Mouse (Mus musculus): Measurements from ENCODE around the gene Btbd9. TPM values are rescaled to one million over a fixed set of nuclear protein-coding genes. Genes with fewer than 3 reads are reported as not detected.

Btbd9 gene
- polyA plus RNA-seq, 1 experiment: 21.3 TPM

DNA sequence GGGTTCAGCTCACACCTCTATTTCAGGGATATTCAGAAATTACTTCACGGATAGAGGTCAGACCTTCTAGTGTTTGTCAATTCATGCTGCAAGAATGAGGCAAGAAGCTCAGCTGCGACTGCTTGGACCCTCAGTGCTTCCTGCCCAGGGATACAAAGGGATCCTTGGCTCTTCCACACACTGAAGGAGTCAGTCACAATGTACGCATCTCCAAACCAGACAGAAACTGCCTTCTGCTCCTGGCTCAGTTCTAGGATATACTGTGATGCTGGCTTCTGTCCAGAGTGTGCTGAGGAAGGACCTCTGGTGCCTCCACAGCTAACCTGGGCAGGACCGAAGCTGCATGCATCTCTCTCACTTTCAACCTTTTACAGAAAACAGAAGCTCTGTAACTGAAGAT is 187.5 kb downstream of the Btbd9 start:
- TF ChIP-seq POLR2AphosphoS2 (IDR thresholded peaks at IDR 0.05; ENCODE audit: insufficient read length, low read depth): no peak
- no peak for TF ChIP-seq SRF (IDR thresholded peaks at IDR 0.05; ENCODE audit: control insufficient read depth, insufficient read length, low read depth)
- no peak for TF ChIP-seq TCF12 (IDR thresholded peaks at IDR 0.05; ENCODE audit: insufficient read depth, poor library complexity, severe bottlenecking)
- no peak for TF ChIP-seq TCF3 (IDR thresholded peaks at IDR 0.05; ENCODE audit: insufficient read length, low read depth)
- TF ChIP-seq MAX (IDR thresholded peaks at IDR 0.05; ENCODE audit: low read depth): no peak
- no peak for TF ChIP-seq MYOD1 (IDR thresholded peaks at IDR 0.05; ENCODE audit: control insufficient read depth in 1 of 3, insufficient read length in 2 of 3, low read depth in 2 of 3)
- H3K36me3 ChIP-seq (ENCODE audit: control insufficient read depth, insufficient read depth): no peaks in the 10 kb centered on the region
- no peak overlapping the region for H3ac ChIP-seq (ENCODE audit: control insufficient read depth, insufficient read length)
- H3K4me3 ChIP-seq: no peak overlapping the region
- H3K79me2 ChIP-seq (ENCODE audit: control insufficient read depth, insufficient read depth): no peaks in the 10 kb centered on the region
- no peaks in the 10 kb centered on the region for H3K27me3 ChIP-seq (ENCODE audit: control insufficient read depth, insufficient read depth, insufficient read length)
- no peak overlapping the region for H3K4me2 ChIP-seq (ENCODE audit: low read depth)

DNA sequence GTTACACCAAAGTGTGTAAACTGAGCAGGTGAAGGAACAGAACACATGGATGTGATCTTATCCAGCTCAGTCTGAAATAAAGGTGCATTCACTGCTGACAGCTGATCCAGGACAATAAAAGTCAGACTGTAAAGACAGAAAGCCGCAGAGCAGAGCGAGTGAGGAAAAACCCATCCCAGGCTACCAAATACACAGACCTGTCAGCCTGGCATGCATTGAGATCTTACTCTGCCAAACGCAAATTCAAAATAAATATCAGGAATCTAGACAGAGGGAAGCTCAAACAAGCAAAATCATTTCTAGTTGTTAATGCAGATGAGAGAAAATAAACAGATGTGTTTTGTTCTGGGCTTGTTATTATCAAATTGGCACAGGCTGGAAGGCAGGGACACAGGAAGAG is 187.9 kb downstream of the Btbd9 start:
- no peaks in the 10 kb centered on the region for H3K36me3 ChIP-seq (ENCODE audit: control insufficient read depth, insufficient read depth)
- H3K27me3 ChIP-seq (ENCODE audit: control insufficient read depth, insufficient read depth, insufficient read length): no peaks in the 10 kb centered on the region
- no peak overlapping the region for H3ac ChIP-seq (ENCODE audit: control insufficient read depth, insufficient read length)
- no peak overlapping the region for H3K4me2 ChIP-seq (ENCODE audit: low read depth)
- no peak overlapping the region for H3K4me3 ChIP-seq
- TF ChIP-seq TCF12 (IDR thresholded peaks at IDR 0.05; ENCODE audit: insufficient read depth, poor library complexity, severe bottlenecking): no peak
- no peak for TF ChIP-seq POLR2AphosphoS2 (IDR thresholded peaks at IDR 0.05; ENCODE audit: insufficient read length, low read depth)
- TF ChIP-seq MAX (IDR thresholded peaks at IDR 0.05; ENCODE audit: low read depth): no peak
- no peak for TF ChIP-seq MYOG (IDR thresholded peaks at IDR 0.05; ENCODE audit: control insufficient read depth in 1 of 3, insufficient read depth in 1 of 3, insufficient read length in 2 of 3, low read depth in 2 of 3)
- TF ChIP-seq E2F4 (IDR thresholded peaks at IDR 0.05; ENCODE audit: insufficient read depth): no peak
- TF ChIP-seq REST (IDR thresholded peaks at IDR 0.05; ENCODE audit: insufficient read depth, insufficient read length): no peak
- no peak for TF ChIP-seq MYOD1 (IDR thresholded peaks at IDR 0.05; ENCODE audit: control insufficient read depth in 1 of 3, insufficient read length in 2 of 3, low read depth in 2 of 3)
- TF ChIP-seq TCF3 (IDR thresholded peaks at IDR 0.05; ENCODE audit: insufficient read length, low read depth): no peak
- no peak for TF ChIP-seq USF1 (IDR thresholded peaks at IDR 0.05; ENCODE audit: low read depth)
- TF ChIP-seq POLR2A (IDR thresholded peaks at IDR 0.05; ENCODE audit: insufficient read length, low read depth): no peak
- TF ChIP-seq CEBPB (IDR thresholded peaks at IDR 0.05; ENCODE audit: insufficient read depth, poor library complexity, severe bottlenecking): no peak
- no peak for TF ChIP-seq SRF (IDR thresholded peaks at IDR 0.05; ENCODE audit: control insufficient read depth, insufficient read length, low read depth)
- no peaks in the 10 kb centered on the region for H3K79me2 ChIP-seq (ENCODE audit: control insufficient read depth, insufficient read depth)

DNA sequence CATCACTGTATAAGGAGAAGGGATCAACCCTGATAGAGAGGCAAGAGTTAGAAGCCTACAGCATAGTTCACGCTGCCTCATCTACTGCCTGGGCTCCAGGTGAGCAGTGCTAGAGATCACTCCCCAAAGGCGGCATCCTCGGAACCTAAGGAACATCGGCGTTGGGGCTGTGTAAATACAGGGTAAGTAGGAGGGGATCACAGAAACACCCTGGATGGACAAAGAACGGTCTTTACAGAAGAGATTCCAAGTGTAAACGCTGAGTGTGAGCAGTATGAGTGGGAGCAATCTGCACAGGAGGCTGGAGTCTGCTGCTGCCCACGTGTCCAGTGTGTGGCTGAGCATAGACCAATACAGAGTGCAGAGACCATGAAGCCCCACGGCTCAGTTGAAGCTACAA is 190.0 kb downstream of the Btbd9 start:
- Histone ChIP-seq H3K4me3 (no peak overlapping the region), H3K27me3 (ENCODE audit: control insufficient read depth, insufficient read depth, insufficient read length) (no peaks in the 10 kb centered on the region), H3K4me2 (ENCODE audit: low read depth) (no peak overlapping the region), H3K79me2 (ENCODE audit: control insufficient read depth, insufficient read depth) (no peaks in the 10 kb centered on the region), H3ac (ENCODE audit: control insufficient read depth, insufficient read length) (no peak overlapping the region), H3K36me3 (ENCODE audit: control insufficient read depth, insufficient read depth) (no peaks in the 10 kb centered on the region)
- no peak for TF ChIP-seq USF1 (IDR thresholded peaks at IDR 0.05; ENCODE audit: low read depth)

DNA sequence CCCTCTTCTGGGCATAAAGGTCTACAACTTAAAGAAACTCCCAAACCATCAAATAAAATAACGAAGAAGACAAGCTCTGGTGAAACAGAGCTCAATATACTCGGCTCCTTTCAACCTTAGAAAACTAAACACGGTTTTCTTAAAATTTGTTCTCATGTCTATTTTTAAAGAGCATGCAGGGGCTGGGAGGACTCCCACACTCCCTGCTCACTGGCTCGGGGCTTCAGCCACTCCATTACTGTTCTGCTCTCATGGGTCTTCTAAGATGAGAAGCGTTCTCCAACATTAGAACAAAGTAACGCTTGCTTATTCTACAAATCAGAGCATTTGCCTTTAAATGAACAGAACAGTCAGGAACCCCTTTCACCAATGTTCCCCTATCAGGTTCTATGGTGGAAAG is 192.6 kb downstream of the Btbd9 start:
- TF ChIP-seq POLR2AphosphoS2 (IDR thresholded peaks at IDR 0.05; ENCODE audit: insufficient read length, low read depth): no peak
- TF ChIP-seq SRF (IDR thresholded peaks at IDR 0.05; ENCODE audit: control insufficient read depth, insufficient read length, low read depth): no peak
- no peak for TF ChIP-seq REST (IDR thresholded peaks at IDR 0.05; ENCODE audit: insufficient read depth, insufficient read length)
- TF ChIP-seq TCF12 (IDR thresholded peaks at IDR 0.05; ENCODE audit: insufficient read depth, poor library complexity, severe bottlenecking): no peak
- TF ChIP-seq TCF3 (IDR thresholded peaks at IDR 0.05; ENCODE audit: insufficient read length, low read depth): no peak
- TF ChIP-seq MYOD1 (IDR thresholded peaks at IDR 0.05; ENCODE audit: control insufficient read depth in 1 of 3, insufficient read length in 2 of 3, low read depth in 2 of 3): no peak
- TF ChIP-seq CEBPB (IDR thresholded peaks at IDR 0.05; ENCODE audit: insufficient read depth, poor library complexity, severe bottlenecking): no peak
- TF ChIP-seq MYOG (IDR thresholded peaks at IDR 0.05; ENCODE audit: control insufficient read depth in 1 of 3, insufficient read depth in 1 of 3, insufficient read length in 2 of 3, low read depth in 2 of 3): no peak
- TF ChIP-seq USF1 (IDR thresholded peaks at IDR 0.05; ENCODE audit: low read depth): no peak
- no peak for TF ChIP-seq E2F4 (IDR thresholded peaks at IDR 0.05; ENCODE audit: insufficient read depth)
- TF ChIP-seq POLR2A (IDR thresholded peaks at IDR 0.05; ENCODE audit: insufficient read length, low read depth): no peak
- TF ChIP-seq MAX (IDR thresholded peaks at IDR 0.05; ENCODE audit: low read depth): no peak
- Histone ChIP-seq H3K79me2 (ENCODE audit: control insufficient read depth, insufficient read depth) (no peaks in the 10 kb centered on the region), H3K4me2 (ENCODE audit: low read depth) (no peak overlapping the region), H3K27me3 (ENCODE audit: control insufficient read depth, insufficient read depth, insufficient read length) (no peaks in the 10 kb centered on the region), H3ac (ENCODE audit: control insufficient read depth, insufficient read length) (no peak overlapping the region), H3K36me3 (ENCODE audit: control insufficient read depth, insufficient read depth) (no peaks in the 10 kb centered on the region), H3K4me3 (no peak overlapping the region)

DNA sequence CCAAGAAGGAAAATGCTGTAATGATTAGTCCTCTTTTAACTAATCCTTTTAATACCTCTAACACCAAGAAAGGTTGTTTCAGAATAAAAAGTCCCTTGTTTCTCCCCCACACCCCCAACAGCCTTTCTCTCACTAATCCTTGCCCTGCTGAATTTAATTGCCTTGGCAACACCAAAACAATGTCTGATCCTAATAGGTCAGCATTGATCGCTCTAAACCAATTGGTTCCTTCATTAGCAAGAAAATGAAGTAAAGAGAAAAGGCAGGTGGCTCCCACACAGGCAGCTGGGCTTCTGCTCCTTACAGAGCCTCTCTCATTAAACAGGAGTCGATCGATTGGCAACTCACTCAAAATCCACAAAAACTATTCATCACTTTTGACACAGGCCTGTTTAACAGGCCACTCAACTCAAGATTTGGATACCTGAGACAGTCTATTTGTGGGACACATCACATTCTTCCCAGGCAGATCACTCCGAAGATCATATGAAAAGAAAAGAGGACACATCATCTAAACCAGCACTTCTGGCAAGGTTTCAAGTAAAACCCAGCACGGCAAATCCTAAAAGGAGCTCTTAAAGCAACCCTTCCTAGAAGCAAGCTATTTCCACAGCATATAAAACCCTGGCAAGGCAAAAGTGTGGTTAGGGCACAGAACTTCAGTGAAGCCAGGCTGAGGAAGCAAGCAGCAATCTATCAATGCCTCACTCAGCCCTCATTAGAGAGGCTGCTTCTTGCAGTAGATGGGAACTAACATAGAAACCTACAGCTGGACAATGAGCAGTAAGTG is 197.9 kb downstream of the Btbd9 start:
- TF ChIP-seq E2F4 (IDR thresholded peaks at IDR 0.05; ENCODE audit: insufficient read depth) (no peak), MYOD1 (IDR thresholded peaks at IDR 0.05; ENCODE audit: control insufficient read depth in 1 of 3, insufficient read length in 2 of 3, low read depth in 2 of 3) (no peak), TCF12 (IDR thresholded peaks at IDR 0.05; ENCODE audit: insufficient read depth, poor library complexity, severe bottlenecking) (no peak), POLR2A (IDR thresholded peaks at IDR 0.05; ENCODE audit: insufficient read length, low read depth) (no peak), TCF3 (IDR thresholded peaks at IDR 0.05; ENCODE audit: insufficient read length, low read depth) (no peak), SRF (IDR thresholded peaks at IDR 0.05; ENCODE audit: control insufficient read depth, insufficient read length, low read depth) (no peak), POLR2AphosphoS2 (IDR thresholded peaks at IDR 0.05; ENCODE audit: insufficient read length, low read depth) (no peak), USF1 (IDR thresholded peaks at IDR 0.05; ENCODE audit: low read depth) (no peak), REST (IDR thresholded peaks at IDR 0.05; ENCODE audit: insufficient read depth, insufficient read length) (no peak), MAX (IDR thresholded peaks at IDR 0.05; ENCODE audit: low read depth) (no peak), MYOG (IDR thresholded peaks at IDR 0.05; ENCODE audit: control insufficient read depth in 1 of 3, insufficient read depth in 1 of 3, insufficient read length in 2 of 3, low read depth in 2 of 3) (no peak), CEBPB (IDR thresholded peaks at IDR 0.05; ENCODE audit: insufficient read depth, poor library complexity, severe bottlenecking) (no peak)
- Histone ChIP-seq H3K4me2 (ENCODE audit: low read depth) (no peak overlapping the region), H3K4me3 (no peak overlapping the region)

More for the DNA sequence above, 197.9 kb downstream of the Btbd9 start:
- no peaks in the 10 kb centered on the region for H3K79me2 ChIP-seq (ENCODE audit: control insufficient read depth, insufficient read depth)
- H3ac ChIP-seq (ENCODE audit: control insufficient read depth, insufficient read length): no peak overlapping the region
- no peaks in the 10 kb centered on the region for H3K36me3 ChIP-seq (ENCODE audit: control insufficient read depth, insufficient read depth)
- no peaks in the 10 kb centered on the region for H3K27me3 ChIP-seq (ENCODE audit: control insufficient read depth, insufficient read depth, insufficient read length)
